Mouse (Mus musculus): ENCODE results near the gene Ccsap.

DNA sequence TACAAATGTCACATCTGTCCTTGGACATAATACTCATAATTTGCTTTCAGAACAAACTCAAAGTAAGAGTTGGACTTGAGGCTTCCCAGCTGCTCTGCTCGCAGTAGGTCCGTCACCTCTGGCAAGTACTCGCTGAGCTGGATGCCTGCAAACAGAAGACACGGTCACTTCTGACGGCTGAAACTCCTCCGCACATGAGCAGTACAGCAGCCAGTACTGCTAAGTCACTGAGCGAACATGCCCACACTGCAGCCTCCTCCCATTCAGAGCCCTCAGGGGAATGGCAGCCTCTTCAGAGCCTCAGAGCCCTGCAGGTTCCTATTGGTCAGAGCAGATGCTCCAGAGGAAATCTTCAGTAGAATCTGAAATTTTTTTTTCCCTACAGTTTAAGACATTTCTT, 39.4 kb upstream of the Ccsap start:
- TF ChIP-seq CTCF (IDR thresholded peaks at IDR 0.05; ENCODE audit: borderline replicate concordance, extremely low read depth, insufficient read depth, insufficient read length) (no peak), POLR2A (IDR thresholded peaks at IDR 0.05; ENCODE audit: borderline replicate concordance, extremely low read depth, insufficient read depth, insufficient read length, poor library complexity, severe bottlenecking) (no peak)
